Mouse (Mus musculus): ENCODE measurements around the gene Ccnk.

Gene Ccnk

GRCm38 (mm10) chr12:108193878-108194277, 14.5 kb downstream of the Ccnk start:
- peak; percentile 27 for DNase-seq

DNA sequence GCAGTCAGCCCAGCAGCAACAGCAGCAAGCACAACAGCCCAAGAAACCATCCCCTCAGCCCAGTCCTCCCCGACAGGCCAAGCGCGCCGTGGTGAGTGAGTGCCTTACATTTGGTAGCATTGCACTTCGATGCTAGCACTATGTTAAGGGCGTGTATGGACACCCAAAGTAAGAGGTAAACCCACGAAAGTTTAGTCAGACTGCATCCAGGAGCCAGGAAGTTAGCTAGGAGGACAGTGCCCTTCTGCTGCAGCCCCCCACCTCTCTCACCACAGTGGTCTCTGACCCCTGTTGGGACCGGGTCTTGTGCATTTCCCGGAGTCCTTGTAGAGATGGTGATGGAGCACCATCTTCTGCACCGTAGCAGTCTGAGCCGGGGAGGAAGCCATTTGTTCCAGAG, 16.4 kb downstream of the Ccnk start:
- DNase-seq, result no peak

DNA sequence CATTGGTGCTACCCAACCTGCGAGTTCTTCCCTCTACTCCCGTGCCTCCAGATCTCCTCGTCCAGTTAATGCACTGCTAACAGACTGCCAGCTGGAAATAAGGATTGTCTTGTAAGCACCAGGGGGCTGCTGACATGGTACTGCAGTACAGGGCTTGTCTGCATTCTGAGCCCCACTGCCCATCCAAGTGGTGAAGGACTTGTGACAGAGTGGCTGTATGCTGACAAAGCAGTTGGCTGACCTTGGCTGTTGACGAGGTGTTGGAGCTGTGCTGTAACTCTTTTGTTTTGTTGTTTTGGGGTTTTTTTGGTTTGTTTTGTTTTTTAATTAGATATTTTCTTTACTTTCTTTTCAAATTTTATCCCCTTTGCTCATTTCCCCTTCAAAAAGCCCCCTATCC, 19.1 kb downstream of the Ccnk start:
- no peak for DNase-seq

DNA sequence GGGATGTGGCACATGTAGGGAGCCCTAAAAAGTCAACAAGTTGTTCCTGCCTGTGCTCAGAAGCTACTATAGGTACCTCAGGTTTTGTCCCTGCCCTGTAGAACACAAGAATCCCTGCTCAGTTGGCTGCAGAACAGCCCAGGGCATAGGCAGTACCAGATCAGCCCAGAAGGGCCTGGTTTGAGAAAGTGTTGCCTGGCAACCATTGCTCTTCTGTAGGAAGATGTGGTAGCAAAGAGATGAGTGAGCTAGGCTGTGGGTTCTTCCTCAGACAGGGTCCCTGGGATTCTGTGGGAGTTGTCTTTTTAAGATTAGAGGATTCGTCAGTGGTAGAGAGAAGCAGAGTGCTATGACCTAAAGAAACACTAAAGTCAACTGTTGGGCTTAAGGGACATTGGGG, 20.7 kb downstream of the Ccnk start:
- DNase-seq, result no peak

- no peak for DNase-seq
Observed at GRCm38 (mm10) chr12:108203895-108204294, 24.5 kb downstream of the Ccnk start.

DNA sequence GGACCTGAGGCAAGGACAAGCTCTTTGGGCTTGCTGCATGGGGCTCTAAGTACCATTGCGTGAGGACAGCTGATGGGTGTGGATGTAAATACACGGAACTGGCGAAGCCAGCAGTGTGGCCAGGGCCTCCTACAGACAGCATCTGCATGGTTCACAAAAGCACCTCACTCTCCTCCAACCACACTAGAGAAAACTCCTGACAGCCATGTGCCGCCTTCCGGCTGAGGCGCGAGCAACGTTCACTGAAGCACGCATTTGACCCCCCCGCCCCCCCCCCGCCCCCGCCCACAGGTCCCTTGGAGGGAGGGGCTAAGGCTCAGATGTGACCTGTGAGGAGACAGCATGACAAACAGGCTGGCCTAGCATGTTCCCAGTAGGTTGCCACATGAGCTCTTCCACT, 25.6 kb downstream of the Ccnk start:
- no peak for DNase-seq

DNA sequence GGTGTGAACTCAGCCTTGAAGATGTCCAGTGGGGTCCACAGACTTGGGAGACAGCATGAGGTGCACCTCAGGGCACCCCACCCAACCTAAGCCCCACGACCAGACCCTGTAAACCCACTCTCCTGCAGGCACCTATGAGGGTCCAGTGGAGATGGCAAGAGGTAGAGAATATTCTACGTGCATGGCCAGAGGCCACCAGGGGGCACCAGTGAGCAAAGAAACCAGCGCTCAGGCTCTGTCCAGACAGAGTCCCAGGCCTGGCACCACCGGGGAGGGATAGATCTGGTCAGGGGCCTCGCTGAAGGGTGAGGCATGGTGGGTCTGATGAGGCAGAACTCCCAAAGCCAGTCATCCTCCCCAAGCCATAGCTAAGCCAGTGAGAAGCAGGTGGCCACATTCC, 27.3 kb downstream of the Ccnk start:
- DNase-seq, result peak; percentile 69

GRCm38 (mm10) chr12:108208216-108208615, 28.8 kb downstream of the Ccnk start:
- DNase-seq, result no peak

DNA sequence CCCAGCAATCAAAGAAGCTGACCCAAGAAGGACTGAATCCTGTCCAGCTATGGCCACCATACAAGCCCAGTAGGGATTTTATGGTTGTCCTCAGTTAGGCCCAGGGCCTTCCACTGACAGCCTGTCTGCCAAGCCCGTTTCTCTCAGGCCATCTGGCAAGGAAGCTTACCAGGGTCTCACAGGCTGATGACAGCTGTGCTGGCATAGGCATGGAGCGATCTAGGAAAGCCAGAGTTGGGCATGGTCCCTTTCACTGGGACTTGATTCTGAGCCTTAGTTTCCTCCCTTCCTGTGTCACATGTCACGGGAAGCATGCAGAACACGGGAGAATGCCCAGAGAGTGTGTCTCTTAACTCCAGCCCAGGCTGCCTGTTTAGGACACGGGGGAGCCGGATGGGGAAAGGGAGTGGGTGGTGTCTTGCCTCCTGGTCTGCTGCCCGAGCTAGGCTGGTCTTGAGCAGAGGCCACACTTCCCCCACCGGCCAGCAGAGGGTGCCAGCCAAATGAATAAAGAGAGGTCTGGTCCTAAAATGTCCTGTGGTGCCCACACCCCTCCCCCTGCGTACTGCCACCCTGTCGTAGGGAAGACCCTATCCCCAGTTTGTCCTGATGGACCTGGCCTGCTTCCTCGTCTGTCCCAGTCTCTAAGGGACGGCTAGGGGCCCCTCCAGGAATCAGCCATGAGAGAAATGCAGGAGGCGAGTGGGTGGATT, 29.5 kb downstream of the Ccnk start:
- DNase-seq, result peak; percentile 71

GRCm38 (mm10) chr12:108210623-108211022, 31.2 kb downstream of the Ccnk start:
- DNase-seq, result no peak

- DNase-seq, result no peak
Observed at GRCm38 (mm10) chr12:108212071-108212470, 32.7 kb downstream of the Ccnk start.

GRCm38 (mm10) chr12:108212476-108212875, 33.1 kb downstream of the Ccnk start:
- no peak for DNase-seq

DNA sequence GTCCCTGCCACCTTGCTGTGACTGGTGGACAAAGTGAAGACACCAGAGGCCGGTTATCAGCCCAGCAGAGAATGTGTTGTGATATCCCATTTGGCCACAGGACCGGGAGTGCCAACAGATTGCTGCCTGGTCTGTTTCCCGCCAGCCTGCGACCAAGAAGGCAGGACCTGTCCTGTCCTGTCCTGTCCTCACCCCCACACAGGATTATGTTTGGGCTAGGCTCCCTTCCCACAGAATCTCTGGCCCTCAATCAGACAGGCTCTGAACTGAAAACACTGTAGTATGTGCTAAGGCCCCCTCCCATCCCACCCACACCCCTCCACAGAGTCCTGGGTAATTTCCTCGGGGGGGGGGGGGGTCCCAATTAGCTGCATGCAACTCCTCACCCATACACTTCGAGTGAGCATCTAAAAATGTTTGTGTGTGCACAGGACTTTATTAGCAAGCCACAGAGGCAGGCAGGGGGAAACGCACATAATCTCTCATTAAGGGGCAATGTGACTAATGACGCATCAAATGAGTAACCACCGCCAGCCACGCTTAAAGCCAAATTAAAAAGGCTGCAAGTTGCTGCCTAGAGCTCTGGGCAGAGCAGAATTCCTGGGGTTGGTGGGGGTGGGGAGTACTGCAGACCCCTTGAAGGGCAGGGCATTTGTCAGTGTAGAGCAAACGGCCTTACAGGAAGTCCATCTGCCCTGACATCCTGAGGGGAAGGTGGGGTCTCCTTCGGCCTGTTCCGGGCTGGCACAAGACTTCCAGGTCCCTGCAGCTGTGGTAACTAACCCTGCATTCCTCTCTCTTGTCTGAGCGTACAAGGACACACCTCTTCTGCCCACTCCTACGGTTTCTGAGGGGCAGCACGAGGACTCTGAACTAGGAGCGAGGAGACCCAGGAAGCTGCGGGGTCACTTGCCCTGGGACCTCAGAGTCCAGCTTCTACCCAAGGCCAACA, 34.0 kb downstream of the Ccnk start:
- no peak for DNase-seq

- no peak for DNase-seq
Observed at GRCm38 (mm10) chr12:108215090-108215489, 35.7 kb downstream of the Ccnk start.

DNA sequence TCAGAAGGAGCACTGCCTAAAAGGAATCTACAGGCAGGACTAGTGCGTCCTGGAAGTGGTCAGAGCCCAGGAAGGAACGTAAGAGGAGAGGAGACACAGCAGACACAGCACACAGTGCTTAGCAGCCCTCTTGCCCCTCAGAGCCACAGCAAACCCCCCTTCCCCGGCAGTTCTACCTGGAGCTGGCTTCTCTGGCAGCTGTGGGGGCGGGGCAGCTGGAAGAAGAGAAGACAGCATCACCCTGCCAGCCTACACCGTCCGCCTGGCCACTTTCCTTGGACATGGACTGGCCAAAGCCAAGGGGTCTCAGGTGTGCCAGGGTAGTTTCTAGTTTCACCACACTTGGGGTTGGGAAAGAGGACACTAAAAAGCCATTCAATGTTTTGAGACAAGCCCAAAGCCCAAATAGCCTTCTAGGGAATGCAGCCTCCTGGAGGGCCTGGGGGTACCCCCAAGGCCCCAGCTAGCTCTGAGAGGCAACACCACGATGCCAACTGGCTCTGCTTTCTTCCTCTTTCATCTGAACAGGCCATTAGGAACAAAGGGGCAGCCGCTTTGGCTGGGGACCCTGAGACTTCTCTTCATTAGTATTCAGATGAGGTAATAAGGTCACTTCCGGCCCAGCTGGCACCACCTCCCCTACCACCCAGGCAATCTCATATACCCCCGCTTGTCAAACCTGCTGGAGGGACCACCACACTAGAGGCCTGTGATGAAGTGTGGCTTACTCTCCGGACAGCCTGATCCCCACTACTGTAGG, 37.4 kb downstream of the Ccnk start:
- DNase-seq, result no peak

DNA sequence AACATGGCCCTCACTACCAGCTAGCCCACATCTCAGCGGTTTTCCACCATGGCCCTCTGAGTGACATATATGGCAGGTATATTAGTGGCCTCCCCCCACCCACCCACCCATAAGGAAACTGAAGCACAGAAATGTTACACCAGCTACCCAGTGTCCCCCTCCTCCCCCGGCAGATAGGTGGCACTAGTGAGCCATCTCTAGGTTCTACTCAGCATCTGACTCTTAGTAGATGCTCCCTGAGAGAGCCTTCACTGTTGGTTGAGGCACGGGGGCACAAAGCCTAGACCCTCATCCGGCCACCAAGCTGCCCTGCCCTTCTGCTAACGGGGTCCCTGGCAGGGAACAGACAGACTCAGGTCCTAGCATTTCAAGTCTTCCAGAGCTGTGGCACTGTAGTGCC, 38.2 kb downstream of the Ccnk start:
- peak; percentile 70 for DNase-seq

GRCm38 (mm10) chr12:108219163-108219562, 39.8 kb downstream of the Ccnk start:
- no peak for DNase-seq

- no peak for DNase-seq
Observed at GRCm38 (mm10) chr12:108219825-108220616, 40.6 kb downstream of the Ccnk start.

GRCm38 (mm10) chr12:108220621-108221020, 41.2 kb downstream of the Ccnk start:
- no peak for DNase-seq

GRCm38 (mm10) chr12:108221206-108221605, 41.8 kb downstream of the Ccnk start:
- no peak for DNase-seq

GRCm38 (mm10) chr12:108221712-108222111, 42.3 kb downstream of the Ccnk start:
- no peak for DNase-seq

DNA sequence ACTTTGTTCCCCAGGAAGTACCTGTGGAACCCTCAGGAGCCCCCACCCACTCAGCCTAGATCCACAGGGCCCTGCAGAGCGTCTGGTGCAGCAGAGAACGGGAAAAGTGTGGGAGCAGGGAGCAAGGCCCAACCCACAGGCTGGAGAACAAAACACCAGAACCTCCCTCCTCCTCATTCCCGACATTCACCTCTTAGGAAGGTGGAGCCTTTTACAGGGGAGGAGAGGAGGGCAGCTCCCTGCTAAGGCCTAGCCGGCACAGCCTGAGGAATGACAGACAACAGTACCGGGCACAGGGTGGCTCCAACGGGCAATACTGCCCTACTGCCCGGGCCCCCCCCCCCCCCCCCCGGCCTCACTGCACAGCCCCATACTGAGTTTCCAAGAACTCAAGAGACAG, 44.0 kb downstream of the Ccnk start:
- DNase-seq, result no peak

GRCm38 (mm10) chr12:108225781-108226180, 46.4 kb downstream of the Ccnk start:
- DNase-seq, result no peak
